8 mouse cellular contexts compared by ENCODE assay signal in the genomic region with DNA sequence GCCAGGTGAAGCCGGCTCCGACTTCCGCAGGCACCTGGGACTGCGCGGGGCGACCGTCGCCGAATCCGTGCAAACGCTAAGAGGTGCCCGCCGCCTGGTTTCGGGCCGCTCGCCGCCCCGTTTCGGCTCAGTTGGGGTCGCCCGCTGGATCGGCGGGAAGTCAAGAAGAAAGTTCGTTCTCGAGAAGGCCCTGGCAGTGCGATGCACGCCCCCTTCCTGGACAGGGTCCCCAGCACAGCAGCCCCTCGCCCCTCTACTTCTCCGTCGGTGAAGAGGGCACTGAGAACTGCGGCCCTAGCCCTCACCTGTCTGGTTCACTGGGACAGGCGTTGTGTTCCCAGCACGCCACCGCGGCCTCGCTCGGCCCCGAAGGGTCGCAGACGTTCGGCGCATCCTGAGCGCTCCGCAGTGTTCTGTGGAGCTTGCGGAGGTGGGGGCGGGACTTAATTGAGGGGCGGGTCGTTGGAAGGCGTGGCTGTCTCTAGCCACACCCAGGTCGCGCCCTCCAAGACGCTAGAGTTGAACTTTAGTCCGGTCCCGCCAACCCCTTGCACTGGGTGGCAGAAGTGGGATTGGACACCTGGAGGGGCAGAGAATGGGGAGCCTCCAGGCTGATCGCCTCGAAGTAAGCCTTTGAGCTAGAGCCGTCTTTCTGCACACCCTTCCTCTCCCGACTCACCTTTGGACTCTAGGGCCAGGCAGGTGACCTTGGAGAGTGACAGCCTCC. TPM values are rescaled to one million over a fixed set of nuclear protein-coding genes. Genes with fewer than 3 reads are reported as not detected.
DNase-seq lines count a peak whose midpoint lies in the region; ATAC-seq and TF ChIP-seq lines count a peak whose summit lies in the region.

No protein-coding gene starts in this region.

- no peaks in the 10 kb centered on the region for H3K36me3 ChIP-seq in hindbrain, embryonic 14.5 days (replicated peaks; ENCODE audit: control insufficient read depth, insufficient read depth)
- H3K36me3 ChIP-seq in liver, adult 2 months (ENCODE audit: control insufficient read depth, insufficient read depth, low read length) = no peaks in the 10 kb centered on the region
- H3K36me3 ChIP-seq in thymus, adult 2 months (ENCODE audit: control insufficient read depth, insufficient read depth, low read length) = no peaks in the 10 kb centered on the region

- no peaks in the 10 kb centered on the region for H3K79me2 ChIP-seq in liver, adult 2 months (ENCODE audit: control insufficient read depth, insufficient read depth, low read length)

- H3K27me3 ChIP-seq in hindbrain, embryonic 14.5 days (ENCODE audit: control insufficient read depth, insufficient read depth, low read length) = peaks cover 30% of the 10 kb centered on the region
- H3K27me3 ChIP-seq in liver, adult 2 months (ENCODE audit: control insufficient read depth, insufficient read depth, low read length) = no peaks in the 10 kb centered on the region
- H3K27me3 ChIP-seq in thymus, adult 2 months (ENCODE audit: control insufficient read depth, insufficient read depth, low read length) = no peaks in the 10 kb centered on the region

- 0 out of 2 replicates have a peak, but pooled peaks have one; percentile 29 for ATAC-seq in hindbrain, embryonic 14.5 days (ENCODE audit: low FRiP score)

- no peak for TF ChIP-seq POLR2A in liver, adult 2 months (IDR thresholded peaks at IDR 0.05; ENCODE audit: extremely low read depth, insufficient read depth, low read length)
- TF ChIP-seq POLR2A in thymus, adult 2 months (IDR thresholded peaks at IDR 0.05; ENCODE audit: control insufficient read depth, extremely low read depth, insufficient read depth, low read length, poor library complexity) = peak; percentile 35; the same call in 1 of the 2 replicates

- no peak overlapping the region for H3K27ac ChIP-seq in hindbrain, embryonic 14.5 days
- H3K27ac ChIP-seq in liver, adult 2 months (replicated peaks; ENCODE audit: insufficient read depth, low read depth, low read length) = no peak overlapping the region
- no peak overlapping the region for H3K27ac ChIP-seq in thymus, adult 2 months (ENCODE audit: control insufficient read depth, insufficient read depth, low read length)

- DNase-seq in cerebellum, postnatal 10 days = peak; percentile 21 to 26
- no peak for DNase-seq in cerebellum, adult 11 months
- peak; percentile 63 for DNase-seq in embryo, embryonic 10.5 days (ENCODE audit: low spot score)
- DNase-seq in hindbrain, embryonic 14.5 days (ENCODE audit: low spot score) = no peak
- DNase-seq in liver, adult 2 months (ENCODE audit: extremely low read depth, low read depth, low spot score) = no peak
- peak; percentile 88 for DNase-seq in naive thymus-derived CD4-positive, alpha-beta T cell, adult 2 months (ENCODE audit: low read depth)
- DNase-seq in thymus, adult 2 months = peak; percentile 45
- DNase-seq in right cerebral cortex, postnatal 25 days = no peak

- peak overlapping the region; percentile 28 for H3K4me3 ChIP-seq in hindbrain, embryonic 14.5 days (replicated peaks; ENCODE audit: low read length)
- H3K4me3 ChIP-seq in liver, adult 2 months (ENCODE audit: insufficient read depth, low read depth, low read length) = peak overlapping the region; percentile 39; the same call in 1 of the 2 replicates
- peak overlapping the region; percentile 50 for H3K4me3 ChIP-seq in thymus, adult 2 months (ENCODE audit: control insufficient read depth, insufficient read depth, low read length)

- 3% methylated on average over 58 of the region's 58 CpGs for WGBS in hindbrain, embryonic 14.5 days
- 4% methylated on average over 58 of the region's 58 CpGs for whole genome bisulfite sequencing in liver, adult 2 months
- WGBS in thymus, adult 2 months = 1% methylated on average over 58 of the region's 58 CpGs

- H3K4me2 ChIP-seq in hindbrain, embryonic 14.5 days (replicated peaks) = peak overlapping the region; percentile 52

- H3K4me1 ChIP-seq in hindbrain, embryonic 14.5 days (replicated peaks; ENCODE audit: control insufficient read depth, insufficient read depth, low read length) = no peaks in the 10 kb centered on the region
- H3K4me1 ChIP-seq in liver, adult 2 months (ENCODE audit: control insufficient read depth, insufficient read depth, low read length) = peaks cover 5% of the 10 kb centered on the region; the same call in 1 of the 2 replicates
- H3K4me1 ChIP-seq in thymus, adult 2 months (replicated peaks; ENCODE audit: control insufficient read depth, insufficient read depth, low read length) = peaks cover 32% of the 10 kb centered on the region

- no peak for TF ChIP-seq CTCF in liver, adult 2 months (IDR thresholded peaks at IDR 0.05; ENCODE audit: low read depth, low read length)
- 0 out of 2 replicates have a peak, but pooled peaks have one; percentile 22 for TF ChIP-seq CTCF in thymus, adult 2 months (IDR thresholded peaks at IDR 0.05; ENCODE audit: borderline replicate concordance, control insufficient read depth, extremely low read depth, insufficient read depth, low read length, poor library complexity)

- no peak overlapping the region for H3K9ac ChIP-seq in hindbrain, embryonic 14.5 days
- H3K9ac ChIP-seq in liver, adult 2 months (ENCODE audit: low read depth, low read length) = no peak overlapping the region

- no peaks in the 10 kb centered on the region for H3K9me3 ChIP-seq in hindbrain, embryonic 14.5 days (ENCODE audit: control insufficient read depth, low read length)

RNA-seq across cellular contexts. Expression of gene Susd3, which starts 0.6 kb away (rescaled TPM):
- 0.72 and 0.98 TPM in 2 replicates for polyA plus RNA-seq in hindbrain, embryonic 14.5 days (2014; fragmentation: Nextera tagmentation; extraction: Ambion mirVana)
- total RNA-seq in liver, adult 2 months (2014; rRNA removed) = 0.18 and 0.27 TPM in 2 replicates
- 0.49 and 1.1 TPM in 2 replicates for polyA plus RNA-seq in liver, adult 2 months (2012; rRNA removed)
- 13.1 and 16.2 TPM in 2 replicates for polyA plus RNA-seq in thymus, adult 2 months (2012; rRNA removed)

RNA-seq across cellular contexts. Expression of gene Card19, which starts 32.1 kb away (rescaled TPM):
- polyA plus RNA-seq in hindbrain, embryonic 14.5 days (2014; fragmentation: Nextera tagmentation; extraction: Ambion mirVana) = 31.0 and 37.0 TPM in 2 replicates
- 11.2 and 15.3 TPM in 2 replicates for total RNA-seq in liver, adult 2 months (2014; rRNA removed)
- 35.4 and 38.0 TPM in 2 replicates for polyA plus RNA-seq in liver, adult 2 months (2012; rRNA removed)
- 79.1 and 86.2 TPM in 2 replicates for polyA plus RNA-seq in thymus, adult 2 months (2012; rRNA removed)

Comparison
In these comparisons a context has a peak if more than half of its experiments do, and no peak if none do; other contexts are left out.
1. DNase-seq: peak in cerebellum, postnatal 10 days (2 of 2), embryo, embryonic 10.5 days (single experiment), naive thymus-derived CD4-positive, alpha-beta T cell, adult 2 months (single experiment) and thymus, adult 2 months (single experiment); none in cerebellum, adult 11 months (single experiment), hindbrain, embryonic 14.5 days (single experiment), liver, adult 2 months (single experiment) and right cerebral cortex, postnatal 25 days (single experiment).
2. Peak in every context shown above with its lines, with median percentiles within 50 percentile points of each other: H3K4me3 ChIP-seq.